Comparison of ENCODE assay signal across 12 mouse cellular contexts in the genomic region with DNA sequence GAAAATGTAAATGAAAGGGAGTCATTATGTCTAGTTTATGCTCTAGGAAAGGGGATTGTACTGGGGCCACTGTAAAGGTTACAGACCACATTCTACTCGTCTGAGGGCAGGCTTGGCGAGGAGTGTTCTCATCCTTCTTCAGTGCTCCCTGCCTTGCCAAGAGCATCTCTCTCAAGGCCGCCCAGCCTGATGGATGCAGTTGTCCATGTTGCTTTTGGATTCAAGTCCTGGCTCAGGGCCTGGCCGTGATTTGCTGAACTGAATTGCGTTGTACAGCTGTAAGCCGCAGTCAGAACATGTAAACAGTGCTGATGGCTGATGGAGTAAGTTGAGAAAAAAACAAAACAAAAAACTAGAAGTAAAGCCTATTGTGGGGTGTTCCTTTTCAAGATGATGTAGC. TPM values are rescaled to one million over a fixed set of nuclear protein-coding genes. Genes with fewer than 3 reads are reported as not detected.
DNase-seq lines count a peak whose midpoint lies in the region; ATAC-seq and TF ChIP-seq lines count a peak whose summit lies in the region.
"Had no signal": no experiment of that assay in that cellular context is flagged by ENCODE, and none has a peak within 500 bp of the region (broad histone marks: within the 10 kb centered on the region; RNA-seq: fewer than 3 reads in every experiment).

No protein-coding gene starts in this region.

- WGBS in stomach, postnatal 0 days, result 45% methylated on average over 6 of the region's 6 CpGs
- 75% methylated on average over 6 of the region's 6 CpGs for WGBS in hindbrain, postnatal 0 days

- no peaks in the 10 kb centered on the region for H3K9me3 ChIP-seq in stomach, postnatal 0 days (ENCODE audit: control insufficient read depth, low read length)
- no peaks in the 10 kb centered on the region for H3K9me3 ChIP-seq in hindbrain, postnatal 0 days (ENCODE audit: low read length)
- H3K9me3 ChIP-seq: limb, embryonic 15.5 days had no signal

- no peak overlapping the region for H3K4me3 ChIP-seq in stomach, postnatal 0 days (ENCODE audit: low read depth, low read length)
- no peak overlapping the region for H3K4me3 ChIP-seq in hindbrain, postnatal 0 days (ENCODE audit: low read length)
- H3K4me3 ChIP-seq: limb, embryonic 15.5 days had no signal

- TF ChIP-seq CTCF in stomach, postnatal 0 days (IDR thresholded peaks at IDR 0.05; ENCODE audit: low read depth), result no peak
- no peak for TF ChIP-seq CTCF in hindbrain, postnatal 0 days (IDR thresholded peaks at IDR 0.05; ENCODE audit: low read depth)

- TF ChIP-seq EP300 in stomach, postnatal 0 days (optimal IDR thresholded peaks at IDR 0.05), result no peak

- no peak overlapping the region for H3K4me2 ChIP-seq in stomach, postnatal 0 days (replicated peaks; ENCODE audit: low read depth)
- H3K4me2 ChIP-seq in hindbrain, postnatal 0 days (ENCODE audit: low read depth, low read length), result no peak overlapping the region
- H3K4me2 ChIP-seq: limb, embryonic 15.5 days had no signal

- no peaks in the 10 kb centered on the region for H3K36me3 ChIP-seq in stomach, postnatal 0 days (ENCODE audit: control insufficient read depth, insufficient read depth, low read length)
- H3K36me3 ChIP-seq in hindbrain, postnatal 0 days (ENCODE audit: insufficient read depth, low read length), result no peaks in the 10 kb centered on the region
- H3K36me3 ChIP-seq: limb, embryonic 15.5 days had no signal

- no peaks in the 10 kb centered on the region for H3K4me1 ChIP-seq in stomach, postnatal 0 days (replicated peaks; ENCODE audit: control insufficient read depth, insufficient read depth)
- no peaks in the 10 kb centered on the region for H3K4me1 ChIP-seq in hindbrain, postnatal 0 days (ENCODE audit: insufficient read depth, low read length)
- H3K4me1 ChIP-seq: limb, embryonic 15.5 days had no signal

- H3K27ac ChIP-seq in stomach, postnatal 0 days (replicated peaks), result no peak overlapping the region; the same call in 1 of the 2 replicates
- H3K27ac ChIP-seq in hindbrain, postnatal 0 days, result no peak overlapping the region
- H3K27ac ChIP-seq: limb, embryonic 15.5 days had no signal

- H3K9ac ChIP-seq in stomach, postnatal 0 days (ENCODE audit: low read length), result no peak overlapping the region
- no peak overlapping the region for H3K9ac ChIP-seq in hindbrain, postnatal 0 days (replicated peaks; ENCODE audit: low read length)
- H3K9ac ChIP-seq: limb, embryonic 15.5 days had no signal

- DNase-seq in testis, postnatal 14 days (ENCODE audit: low spot score), result peak; percentile 27
- DNase-seq in testis, postnatal 10 days (ENCODE audit: low spot score), result no peak
- DNase-seq in gonadal fat pad, adult 2 months (ENCODE audit: low read depth), result peak; percentile 13
- DNase-seq in kidney, postnatal 10 days, result peak; percentile 76
- peak; percentile 27 for DNase-seq in stomach, postnatal 0 days (ENCODE audit: low spot score)
- DNase-seq in frontal cortex, postnatal 25 days (ENCODE audit: low spot score in 2 of 2), result no peak
- DNase-seq in hindbrain, postnatal 0 days (ENCODE audit: low spot score), result no peak
- DNase-seq in right cerebral cortex, adult 18-20 months, result no peak
- DNase-seq: right cerebral cortex, postnatal 4 days had no signal

- H3K27me3 ChIP-seq in stomach, postnatal 0 days (ENCODE audit: control insufficient read depth, insufficient read depth, low read length), result no peaks in the 10 kb centered on the region
- no peaks in the 10 kb centered on the region for H3K27me3 ChIP-seq in hindbrain, postnatal 0 days (ENCODE audit: insufficient read depth, low read length)
- H3K27me3 ChIP-seq: limb, embryonic 15.5 days had no signal

- peak; percentile 71; the same call in 1 of the 2 replicates for ATAC-seq in stomach, postnatal 0 days (ENCODE audit: low FRiP score, low TSS enrichment)
- no peak for ATAC-seq in hindbrain, postnatal 0 days
- ATAC-seq: inflammation-experienced regulatory T-cells, adult 6 months had no signal

RNA-seq across cellular contexts. Expression of a gene that starts 7.4 kb away (rescaled TPM):
- polyA plus RNA-seq in gonadal fat pad, adult 2 months (2012; rRNA removed), result 0.96 and 1.0 TPM in 2 replicates
- polyA plus RNA-seq in stomach, postnatal 0 days (2015; fragmentation: Nextera tagmentation; extraction: Ambion mirVana), result 0.74 and 0.75 TPM in 2 replicates
- 0.05 and 0.07 TPM in 2 replicates for total RNA-seq in hindbrain, postnatal 0 days (2014; rRNA removed)
- polyA plus RNA-seq in hindbrain, postnatal 0 days (2015; fragmentation: Nextera tagmentation; extraction: Ambion mirVana), result 0.21 and 0.24 TPM in 2 replicates
- total RNA-seq: ES-E14 had no signal
- polyA plus RNA-seq: inflammation-experienced regulatory T-cells, adult 6 months had no signal

Comparison
In these comparisons a context has a peak if more than half of its experiments do, and no peak if none do; other contexts are left out.
1. DNase-seq: peak in testis, postnatal 14 days (single experiment), gonadal fat pad, adult 2 months (single experiment), kidney, postnatal 10 days (single experiment) and stomach, postnatal 0 days (single experiment); none in testis, postnatal 10 days (single experiment), frontal cortex, postnatal 25 days (0 of 2), hindbrain, postnatal 0 days (single experiment) and right cerebral cortex, adult 18-20 months (single experiment).